Mouse (Mus musculus): ENCODE results near the gene Cacna1c. TPM values are rescaled to one million over a fixed set of nuclear protein-coding genes. Genes with fewer than 3 reads are reported as not detected.

The Cacna1c gene
- total RNA-seq, 2 experiments from 2014 or later, result 73.0 to 73.5 TPM

- DNase-seq (ENCODE audit: low spot score in 2 of 2), result peak; percentile 47 to 63
Observed at GRCm38 (mm10) chr6:118711677-118712322, 484.4 kb downstream of the Cacna1c start.

GRCm38 (mm10) chr6:118707066-118707465, 489.2 kb downstream of the Cacna1c start:
- DNase-seq (ENCODE audit: low spot score in 2 of 2), result no peak

- DNase-seq (ENCODE audit: low spot score in 2 of 2), result no peak
Observed at GRCm38 (mm10) chr6:118705840-118706239, 490.4 kb downstream of the Cacna1c start.

GRCm38 (mm10) chr6:118694626-118695025, 501.6 kb downstream of the Cacna1c start:
- DNase-seq (ENCODE audit: low spot score in 2 of 2), result no peak

GRCm38 (mm10) chr6:118689447-118689846, 506.8 kb downstream of the Cacna1c start:
- no peak for DNase-seq (ENCODE audit: low spot score in 2 of 2)

GRCm38 (mm10) chr6:118688856-118689255, 507.4 kb downstream of the Cacna1c start:
- no peak for DNase-seq (ENCODE audit: low spot score in 2 of 2)

- peak; percentile 68 to 90 for DNase-seq (ENCODE audit: low spot score in 2 of 2)
Observed at GRCm38 (mm10) chr6:118680814-118681213, 515.4 kb downstream of the Cacna1c start.

- peak in 1 of 2 experiments; percentile 26 for DNase-seq (ENCODE audit: low spot score in 2 of 2)
Observed at GRCm38 (mm10) chr6:118678031-118678430, 518.2 kb downstream of the Cacna1c start.

- DNase-seq (ENCODE audit: low spot score in 2 of 2), result no peak
Observed at GRCm38 (mm10) chr6:118677306-118677705, 518.9 kb downstream of the Cacna1c start.

- no peak for DNase-seq (ENCODE audit: low spot score in 2 of 2)
Observed at GRCm38 (mm10) chr6:118674781-118675180, 521.4 kb downstream of the Cacna1c start.

- peak; percentile 44 to 72 for DNase-seq (ENCODE audit: low spot score in 2 of 2)
Observed at GRCm38 (mm10) chr6:118673974-118674695, 522.1 kb downstream of the Cacna1c start.

GRCm38 (mm10) chr6:118653331-118653730, 542.9 kb downstream of the Cacna1c start:
- DNase-seq (ENCODE audit: low spot score in 2 of 2), result no peak

- no peak for DNase-seq (ENCODE audit: low spot score in 2 of 2)
Observed at GRCm38 (mm10) chr6:118649121-118649783, 547.0 kb downstream of the Cacna1c start.

- DNase-seq (ENCODE audit: low spot score in 2 of 2), result peak; percentile 66 to 70
Observed at GRCm38 (mm10) chr6:118646265-118647061, 549.8 kb downstream of the Cacna1c start.

GRCm38 (mm10) chr6:118644866-118645265, 551.4 kb downstream of the Cacna1c start:
- no peak for DNase-seq (ENCODE audit: low spot score in 2 of 2)

GRCm38 (mm10) chr6:118643541-118643940, 552.7 kb downstream of the Cacna1c start:
- no peak for DNase-seq (ENCODE audit: low spot score in 2 of 2)

GRCm38 (mm10) chr6:118641671-118642325, 554.4 kb downstream of the Cacna1c start:
- no peak for DNase-seq (ENCODE audit: low spot score in 2 of 2)

GRCm38 (mm10) chr6:118639816-118640215, 556.4 kb downstream of the Cacna1c start:
- DNase-seq (ENCODE audit: low spot score in 2 of 2), result no peak

- DNase-seq (ENCODE audit: low spot score in 2 of 2), result no peak
Observed at GRCm38 (mm10) chr6:118638911-118639310, 557.3 kb downstream of the Cacna1c start.

- peak; percentile 36 to 75 for DNase-seq (ENCODE audit: low spot score in 2 of 2)
Observed at GRCm38 (mm10) chr6:118632491-118632890, 563.7 kb downstream of the Cacna1c start.

- no peak for DNase-seq (ENCODE audit: low spot score in 2 of 2)
Observed at GRCm38 (mm10) chr6:118630006-118630405, 566.2 kb downstream of the Cacna1c start.

All from layer of hippocampus, adult 18-20 months (tissue).